Mouse (Mus musculus) limb, embryonic 15.5 days (tissue): ENCODE results near the gene Sdc3. TPM values are rescaled to one million over a fixed set of nuclear protein-coding genes. Genes with fewer than 3 reads are reported as not detected.
A peak's percentile ranks its signal among the peaks of the same experiment; 100 is the strongest.

ENCODE experiments used
- ATAC-seq: fragments of 200-750 bp; cut with Nextera tagmentation; 2 replicates; pipeline ENCODE4 v1.8.0; 2017; ENCODE audit warnings: low read depth, moderate TSS enrichment; ENCODE audit not compliant: insufficient number of reproducible peaks, low FRiP score, low TSS enrichment
- H3K27ac ChIP-seq: fragments of 300-500 bp; sonication (generic); 2 replicates; pipeline ENCODE4 v1.5.1; 2015; ENCODE audit warnings: moderate library complexity, mild to moderate bottlenecking, inconsistent platforms
- H3K27me3 ChIP-seq: fragments of 300-500 bp; sonication (generic); 2 replicates; pipeline ENCODE4 v1.6.1; 2015; ENCODE audit warnings: inconsistent platforms
- H3K36me3 ChIP-seq: fragments of 300-500 bp; sonication (generic); 2 replicates; pipeline ENCODE4 v1.6.1; 2015; ENCODE audit warnings: inconsistent platforms
- H3K4me1 ChIP-seq: fragments of 300-500 bp; sonication (generic); 2 replicates; pipeline ENCODE4 v1.6.1; 2015; ENCODE audit warnings: inconsistent platforms
- H3K4me2 ChIP-seq: fragments of 300-500 bp; sonication (generic); 2 replicates; pipeline ENCODE4 v1.6.1; 2015; ENCODE audit warnings: mild to moderate bottlenecking, inconsistent platforms
- H3K4me3 ChIP-seq: fragments of 300-500 bp; sonication (generic); 2 replicates; pipeline ENCODE4 v1.5.1; 2015; ENCODE audit warnings: mild to moderate bottlenecking, inconsistent platforms
- H3K9ac ChIP-seq: fragments of 300-500 bp; sonication (generic); 2 replicates; pipeline ENCODE4 v1.6.1; 2015; ENCODE audit warnings: inconsistent platforms
- H3K9me3 ChIP-seq: fragments of 300-500 bp; sonication (generic); 2 replicates; pipeline ENCODE4 v1.6.1; 2016; ENCODE audit warnings: inconsistent platforms
- WGBS: fragments of 180-500 bp; shearing (Covaris S2); methylation state at CpG from one replicate; pipeline ENCODE4 v1.1.7; 2015; 5-methylcytosine and 5-hydroxymethylcytosine counted together
- polyA plus RNA-seq: library from polyadenylated mRNA; unstranded; fragments of >200 nt; fragmentation: Nextera tagmentation; extraction: Ambion mirVana; gene quantifications from 2 replicates; pipeline ENCODE4 v1.2.1, GENCODE M21; 2015

Sdc3 gene
- polyA plus RNA-seq, 1 experiment from 2014 or later = 39.4 TPM

DNA sequence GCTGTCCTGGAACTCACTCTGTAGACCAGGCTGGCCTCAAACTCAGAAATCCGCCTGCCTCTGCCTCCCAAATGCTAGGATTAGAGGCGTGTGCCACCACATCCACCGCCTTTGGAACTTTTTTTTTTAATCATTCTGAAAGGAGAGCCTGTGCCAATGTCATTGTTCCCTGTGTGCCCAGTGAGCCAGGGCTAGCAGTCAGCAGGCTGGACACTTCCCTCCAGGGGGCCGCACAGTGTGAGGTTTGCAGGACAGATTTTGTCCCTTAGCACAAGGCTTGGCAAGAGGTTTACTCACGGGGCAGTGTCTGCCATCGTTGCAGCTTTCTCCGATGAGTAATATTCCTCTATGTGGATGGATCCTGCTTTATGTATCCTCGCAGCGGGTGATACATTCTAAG lies 14.4 kb downstream of the Sdc3 start:
- no peak for ATAC-seq
- no peaks in the 10 kb centered on the region for H3K9me3 ChIP-seq
- 91% methylated on average over 9 of the region's 9 CpGs for WGBS
- H3K36me3 ChIP-seq = peaks cover 3% of the 10 kb centered on the region; the same call in 1 of the 2 replicates
- no peaks in the 10 kb centered on the region for H3K27me3 ChIP-seq
- H3K4me2 ChIP-seq = no peak overlapping the region
- H3K9ac ChIP-seq = no peak overlapping the region
- H3K27ac ChIP-seq = no peak overlapping the region
- no peak overlapping the region for H3K4me3 ChIP-seq
- peaks cover 51% of the 10 kb centered on the region for H3K4me1 ChIP-seq

GRCm38 (mm10) chr4:130809784-130810183 lies 17.4 kb downstream of the Sdc3 start:
- H3K4me1 ChIP-seq = peaks cover 31% of the 10 kb centered on the region
- H3K9ac ChIP-seq = no peak overlapping the region
- H3K27me3 ChIP-seq = no peaks in the 10 kb centered on the region
- H3K4me2 ChIP-seq = no peak overlapping the region
- no peak overlapping the region for H3K27ac ChIP-seq
- no peak overlapping the region for H3K4me3 ChIP-seq
- ATAC-seq = no peak
- 56% methylated on average over 5 of the region's 5 CpGs for WGBS
- H3K36me3 ChIP-seq = no peaks in the 10 kb centered on the region
- no peaks in the 10 kb centered on the region for H3K9me3 ChIP-seq

DNA sequence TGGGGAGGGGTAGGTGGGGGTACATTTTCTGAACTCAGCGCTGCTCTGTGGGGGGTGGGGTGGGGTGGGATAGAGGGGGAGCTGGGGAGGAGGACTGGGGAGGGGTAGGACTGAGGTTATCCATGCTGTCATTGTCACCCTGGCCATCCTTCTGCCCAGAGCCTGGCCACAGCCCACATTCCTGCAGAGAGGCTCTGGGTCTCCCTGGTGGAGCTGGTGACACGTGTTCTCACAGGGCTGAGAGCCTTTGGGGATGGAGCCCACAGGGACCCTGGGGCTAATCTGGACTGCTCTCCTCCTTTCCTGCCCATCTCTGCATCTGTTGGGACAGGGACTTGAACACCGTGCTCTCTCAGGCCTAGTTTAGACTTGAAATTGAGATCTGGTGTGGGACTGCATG lies 18.5 kb downstream of the Sdc3 start:
- Histone ChIP-seq H3K4me2 (no peak overlapping the region), H3K4me3 (no peak overlapping the region), H3K36me3 (no peaks in the 10 kb centered on the region), H3K4me1 (peaks cover 32% of the 10 kb centered on the region), H3K27ac (no peak overlapping the region), H3K27me3 (no peaks in the 10 kb centered on the region), H3K9me3 (no peaks in the 10 kb centered on the region), H3K9ac (no peak overlapping the region)
- 40% methylated on average over 3 of the region's 3 CpGs for WGBS
- ATAC-seq = no peak

DNA sequence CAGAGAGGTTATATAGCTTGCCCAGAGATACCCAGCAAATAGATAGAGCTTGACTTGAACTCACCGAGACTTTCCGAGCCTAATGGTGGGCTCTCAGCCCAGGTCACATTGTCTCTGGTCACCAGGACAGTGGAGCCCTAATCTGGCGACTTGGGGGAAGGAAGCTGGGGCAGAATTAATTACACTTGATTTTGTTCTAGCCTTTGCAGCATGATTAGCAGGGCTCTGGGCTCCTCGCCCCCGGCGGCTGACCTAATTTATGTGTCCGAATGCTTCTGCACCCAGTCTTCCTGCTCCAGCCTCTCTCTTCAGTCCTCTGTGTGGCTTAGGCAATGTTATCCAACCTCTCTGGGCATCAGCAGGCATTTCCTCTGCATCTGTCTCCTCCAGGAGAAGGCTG lies 19.0 kb downstream of the Sdc3 start:
- WGBS = 67% methylated on average over 7 of the region's 7 CpGs
- Histone ChIP-seq H3K4me2 (no peak overlapping the region), H3K9me3 (no peaks in the 10 kb centered on the region), H3K9ac (no peak overlapping the region), H3K36me3 (no peaks in the 10 kb centered on the region), H3K4me3 (no peak overlapping the region), H3K27me3 (no peaks in the 10 kb centered on the region), H3K27ac (no peak overlapping the region), H3K4me1 (peaks cover 31% of the 10 kb centered on the region)
- ATAC-seq = no peak

DNA sequence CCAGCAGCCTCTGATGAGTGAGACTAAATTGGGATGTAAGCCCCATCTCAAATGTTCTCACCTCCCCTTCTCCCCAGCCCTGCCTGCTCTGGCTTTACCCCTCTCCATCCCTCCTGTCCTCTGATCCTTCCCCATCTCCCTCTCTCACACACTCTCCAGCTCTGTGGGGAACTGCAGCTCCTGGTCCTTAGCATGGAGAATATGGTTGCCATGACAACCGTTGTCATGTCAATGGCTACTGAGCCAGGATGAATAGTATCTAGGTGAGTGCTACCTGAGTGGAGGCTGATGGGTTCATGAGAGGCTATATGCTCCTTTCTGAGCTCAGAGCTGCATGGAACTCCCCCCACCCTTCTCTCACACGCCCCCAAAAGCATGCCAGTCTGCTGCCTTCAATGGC lies 21.6 kb downstream of the Sdc3 start:
- Histone ChIP-seq H3K9me3 (no peaks in the 10 kb centered on the region), H3K27me3 (no peaks in the 10 kb centered on the region), H3K4me3 (no peak overlapping the region), H3K36me3 (peaks cover 4% of the 10 kb centered on the region; the same call in 1 of the 2 replicates), H3K4me2 (no peak overlapping the region), H3K9ac (no peak overlapping the region), H3K27ac (no peak overlapping the region), H3K4me1 (peaks cover 31% of the 10 kb centered on the region)
- 50% methylated on average over 2 of the region's 2 CpGs for WGBS
- no peak for ATAC-seq

GRCm38 (mm10) chr4:130814742-130815330 lies 22.5 kb downstream of the Sdc3 start:
- H3K27me3 ChIP-seq = no peaks in the 10 kb centered on the region
- H3K9me3 ChIP-seq = no peaks in the 10 kb centered on the region
- no peak for ATAC-seq
- H3K9ac ChIP-seq = no peak overlapping the region
- WGBS = 52% methylated on average over 8 of the region's 8 CpGs
- H3K4me2 ChIP-seq = no peak overlapping the region
- peaks cover 27% of the 10 kb centered on the region for H3K4me1 ChIP-seq
- no peak overlapping the region for H3K4me3 ChIP-seq
- no peak overlapping the region for H3K27ac ChIP-seq
- peaks cover 8% of the 10 kb centered on the region; the same call in 1 of the 2 replicates for H3K36me3 ChIP-seq

DNA sequence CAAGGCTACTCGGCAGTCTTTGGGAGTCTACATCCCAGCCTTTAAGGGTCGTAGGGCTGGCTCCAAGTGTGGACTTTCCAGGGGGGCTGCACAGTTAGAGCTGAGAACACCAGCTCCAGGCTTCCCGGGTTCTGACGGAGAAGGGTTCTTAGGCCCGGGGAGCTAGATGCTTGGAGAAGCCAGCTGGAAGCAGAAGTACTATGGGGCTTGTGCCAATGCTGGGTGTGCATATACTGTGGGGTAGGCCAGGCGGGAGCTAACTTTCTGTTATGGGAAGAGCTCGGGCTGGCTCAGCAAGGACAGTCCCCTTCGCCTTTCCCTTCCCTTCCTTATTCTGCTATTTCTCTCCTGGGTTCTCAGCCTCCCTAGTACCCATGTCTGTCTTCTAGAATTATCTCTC lies 23.5 kb downstream of the Sdc3 start:
- peaks cover 26% of the 10 kb centered on the region for H3K4me1 ChIP-seq
- ATAC-seq = no peak
- peak overlapping the region; percentile 11; the same call in 1 of the 2 replicates for H3K27ac ChIP-seq
- H3K9ac ChIP-seq = no peak overlapping the region
- H3K27me3 ChIP-seq = no peaks in the 10 kb centered on the region
- no peak overlapping the region for H3K4me2 ChIP-seq
- no peaks in the 10 kb centered on the region for H3K9me3 ChIP-seq
- 74% methylated on average over 8 of the region's 8 CpGs for WGBS
- peaks cover 10% of the 10 kb centered on the region; the same call in 1 of the 2 replicates for H3K36me3 ChIP-seq
- no peak overlapping the region for H3K4me3 ChIP-seq

- Histone ChIP-seq H3K36me3 (peaks cover 37% of the 10 kb centered on the region), H3K9ac (no peak overlapping the region), H3K4me1 (peaks cover 12% of the 10 kb centered on the region), H3K27me3 (no peaks in the 10 kb centered on the region), H3K4me3 (no peak overlapping the region), H3K9me3 (no peaks in the 10 kb centered on the region), H3K27ac (no peak overlapping the region), H3K4me2 (no peak overlapping the region)
- WGBS = 78% methylated on average over 3 of the region's 3 CpGs
- ATAC-seq = no peak
These were observed 27.5 kb downstream of the Sdc3 start for GRCm38 (mm10) chr4:130819806-130820205.

- WGBS = 70% methylated on average over 7 of the region's 7 CpGs
- H3K9me3 ChIP-seq = no peaks in the 10 kb centered on the region
- H3K4me2 ChIP-seq = no peak overlapping the region
- no peak for ATAC-seq
- H3K9ac ChIP-seq = no peak overlapping the region
- no peak overlapping the region for H3K4me3 ChIP-seq
- no peaks in the 10 kb centered on the region for H3K27me3 ChIP-seq
- H3K36me3 ChIP-seq = peaks cover 39% of the 10 kb centered on the region
- no peak overlapping the region for H3K27ac ChIP-seq
- peaks cover 3% of the 10 kb centered on the region; the same call in 1 of the 2 replicates for H3K4me1 ChIP-seq
These were observed 28.4 kb downstream of the Sdc3 start for GRCm38 (mm10) chr4:130820594-130821255.

DNA sequence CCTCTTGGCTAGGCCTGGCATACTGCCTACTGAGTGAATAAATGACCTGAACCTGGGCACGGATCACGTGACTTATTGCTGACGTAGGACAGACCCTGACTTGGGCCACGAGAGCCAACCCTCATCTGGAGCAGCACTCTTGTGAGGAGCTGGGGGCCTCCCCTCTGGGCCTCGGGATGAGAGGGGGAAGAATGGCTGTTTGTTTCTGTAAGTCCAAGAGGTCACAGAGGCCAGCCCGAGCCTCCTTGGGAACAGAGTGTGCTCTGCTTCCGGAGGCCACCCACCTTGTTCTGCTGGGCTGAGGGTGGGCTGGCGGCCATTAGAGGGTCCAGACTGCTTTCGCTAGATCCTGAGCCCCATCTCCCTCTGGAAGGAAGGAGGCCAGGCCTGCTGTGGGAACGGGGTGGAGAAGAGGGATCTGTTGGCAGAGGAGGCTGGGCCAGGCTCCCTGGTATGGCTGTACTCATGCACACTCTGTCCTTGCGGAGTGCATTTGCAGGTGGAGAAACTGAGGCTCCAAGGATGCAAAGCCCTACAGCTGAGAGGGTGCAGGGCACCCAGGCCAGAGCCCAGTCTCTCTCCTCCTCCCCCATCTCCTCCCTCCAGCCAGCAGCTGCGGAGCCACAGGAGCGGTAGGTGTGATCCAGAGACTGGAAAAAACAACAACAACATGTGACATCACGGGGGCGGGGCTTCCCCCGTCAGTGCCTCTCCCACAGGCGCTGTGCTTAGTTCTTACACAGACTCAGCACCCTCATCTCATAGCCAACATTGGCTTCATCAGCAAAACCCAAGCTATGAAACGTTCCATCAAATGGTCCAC lies 36.7 kb downstream of the Sdc3 start:
- Histone ChIP-seq H3K9ac (no peak overlapping the region), H3K9me3 (no peaks in the 10 kb centered on the region), H3K36me3 (peaks cover 12% of the 10 kb centered on the region; the same call in 1 of the 2 replicates), H3K27ac (peak overlapping the region; percentile 51), H3K27me3 (no peaks in the 10 kb centered on the region), H3K4me3 (no peak overlapping the region), H3K4me2 (0 out of 2 replicates have a peak overlapping the region, but pooled peaks have one; percentile 10), H3K4me1 (peaks cover 21% of the 10 kb centered on the region)
- ATAC-seq = 0 out of 2 replicates have a peak, but pooled peaks have one; percentile 40
- 13% methylated on average over 18 of the region's 18 CpGs for WGBS

GRCm38 (mm10) chr4:130834122-130834521 lies 41.8 kb downstream of the Sdc3 start:
- Histone ChIP-seq H3K36me3 (no peaks in the 10 kb centered on the region), H3K9ac (no peak overlapping the region), H3K4me1 (peaks cover 41% of the 10 kb centered on the region), H3K9me3 (no peaks in the 10 kb centered on the region), H3K4me3 (no peak overlapping the region), H3K27me3 (no peaks in the 10 kb centered on the region), H3K4me2 (no peak overlapping the region), H3K27ac (no peak overlapping the region)
- 38% methylated on average over 1 of the region's 1 CpGs for WGBS
- ATAC-seq = no peak

DNA sequence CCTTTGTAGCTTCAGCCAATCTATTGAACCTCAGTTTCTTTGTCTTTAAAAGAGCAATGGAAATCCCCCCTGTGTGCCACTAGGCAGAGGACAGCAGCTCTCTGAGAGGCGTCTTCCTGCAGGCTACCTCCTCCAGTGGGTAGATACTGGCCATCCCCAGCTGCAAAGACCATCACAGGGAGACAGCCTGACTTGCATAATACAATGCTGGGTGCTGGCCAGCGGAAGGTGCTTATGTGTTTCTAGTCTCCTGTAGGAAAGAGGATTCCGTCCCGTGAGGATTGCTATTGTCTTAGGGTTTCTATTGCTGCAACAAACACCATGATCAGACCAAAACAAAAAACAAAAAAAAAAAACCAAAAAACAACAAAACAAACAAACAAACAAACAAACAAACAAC lies 43.2 kb downstream of the Sdc3 start:
- no peaks in the 10 kb centered on the region for H3K27me3 ChIP-seq
- no peak overlapping the region for H3K4me2 ChIP-seq
- no peak overlapping the region for H3K27ac ChIP-seq
- H3K4me3 ChIP-seq = no peak overlapping the region
- no peaks in the 10 kb centered on the region for H3K9me3 ChIP-seq
- WGBS = 86% methylated on average over 4 of the region's 4 CpGs
- H3K36me3 ChIP-seq = no peaks in the 10 kb centered on the region
- no peak for ATAC-seq
- peaks cover 39% of the 10 kb centered on the region for H3K4me1 ChIP-seq
- no peak overlapping the region for H3K9ac ChIP-seq
